Mouse (Mus musculus) embryonic fibroblast, embryonic 13.5 days (primary cell): ENCODE results near the gene Gm45837.

ENCODE experiments used
- CTCF ChIP-seq: IDR thresholded peaks from 2 replicates; pipeline ENCODE4 v1.5.1; 2011; ENCODE audit warnings: mild to moderate bottlenecking, control low read depth, low read length, moderate library complexity, borderline replicate concordance; ENCODE audit not compliant: insufficient read depth
- POLR2A ChIP-seq: IDR thresholded peaks from 2 replicates; pipeline ENCODE4 v1.6.1; 2011; ENCODE audit warnings: low read depth, mild to moderate bottlenecking, control low read depth, low read length, moderate library complexity

DNA sequence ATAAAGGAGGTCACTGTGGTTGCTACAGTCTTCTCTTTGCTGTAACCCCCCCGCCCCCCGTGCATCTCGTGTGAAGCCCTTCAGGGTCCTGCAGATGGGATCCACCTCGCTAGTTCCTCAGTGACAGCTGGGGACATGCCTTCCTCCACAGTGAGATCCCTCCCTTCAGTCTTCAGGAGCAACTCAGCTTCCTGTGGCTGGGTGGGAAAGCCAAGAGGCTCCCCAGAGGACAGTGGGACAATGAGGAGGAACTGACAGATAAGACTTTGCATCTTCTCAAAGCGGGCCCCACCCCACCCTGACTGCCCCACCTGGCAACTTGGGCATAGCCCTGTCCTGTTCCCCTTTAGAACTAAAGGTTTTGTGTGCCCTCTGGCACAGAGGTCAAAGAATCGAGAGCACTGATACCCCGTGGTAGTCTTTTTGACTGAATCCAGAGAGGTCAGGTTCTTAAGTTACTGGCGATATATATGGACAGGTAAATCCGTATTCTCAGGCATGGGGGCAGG, 48.7 kb downstream of the Gm45837 start:
- no peak for TF ChIP-seq CTCF
- no peak for TF ChIP-seq POLR2A
